Mouse (Mus musculus) embryo, embryonic 9.5 days (tissue): ENCODE data around the gene Fam72a.

Experiments
- DNase-seq: peaks from one replicate; pipeline ENCODE4 v3.0.0-alpha.2; 2017; ENCODE audit errors: extremely low spot score

Fam72a gene

GRCm38 (mm10) chr1:131526371-131527270 lies 1.1 kb upstream of the Fam72a start:
- DNase-seq, result peak; percentile 77

- no peak for DNase-seq
Measured at GRCm38 (mm10) chr1:131528081-131528507, 391 bp downstream of the Fam72a start.

- peak; percentile 32 for DNase-seq
Measured at GRCm38 (mm10) chr1:131528561-131529166, 961 bp downstream of the Fam72a start.

GRCm38 (mm10) chr1:131539771-131540170 lies 12.1 kb downstream of the Fam72a start:
- no peak for DNase-seq

GRCm38 (mm10) chr1:131540795-131541194 lies 13.1 kb downstream of the Fam72a start:
- no peak for DNase-seq

- no peak for DNase-seq
Measured at GRCm38 (mm10) chr1:131541431-131541830, 13.7 kb downstream of the Fam72a start.

GRCm38 (mm10) chr1:131541903-131542302 lies 14.2 kb downstream of the Fam72a start:
- DNase-seq, result no peak

- DNase-seq, result no peak
Measured at GRCm38 (mm10) chr1:131543886-131544565, 16.3 kb downstream of the Fam72a start.

GRCm38 (mm10) chr1:131546798-131547690 lies 19.3 kb downstream of the Fam72a start:
- DNase-seq, result no peak

- peak; percentile 44 for DNase-seq
Measured at GRCm38 (mm10) chr1:131548494-131549365, 21.0 kb downstream of the Fam72a start.

- DNase-seq, result no peak
Measured at GRCm38 (mm10) chr1:131551956-131552355, 24.3 kb downstream of the Fam72a start.

- DNase-seq, result no peak
Measured at GRCm38 (mm10) chr1:131553428-131553827, 25.7 kb downstream of the Fam72a start.

- peak; percentile 77 for DNase-seq
Measured at GRCm38 (mm10) chr1:131555042-131555812, 27.5 kb downstream of the Fam72a start.

- no peak for DNase-seq
Measured at GRCm38 (mm10) chr1:131560500-131560899, 32.8 kb downstream of the Fam72a start.

- no peak for DNase-seq
Measured at GRCm38 (mm10) chr1:131562081-131562480, 34.4 kb downstream of the Fam72a start.

- DNase-seq, result peak; percentile 33
Measured at GRCm38 (mm10) chr1:131566056-131566455, 38.4 kb downstream of the Fam72a start.

- DNase-seq, result no peak
Measured at GRCm38 (mm10) chr1:131569721-131570120, 42.0 kb downstream of the Fam72a start.

- no peak for DNase-seq
Measured at GRCm38 (mm10) chr1:131570391-131570790, 42.7 kb downstream of the Fam72a start.

GRCm38 (mm10) chr1:131573721-131574120 lies 46.0 kb downstream of the Fam72a start:
- DNase-seq, result peak; percentile 33
